Mouse (Mus musculus) MEL (cell line): Measurements from ENCODE around the gene Nlgn1.

Source experiments
- CTCF ChIP-seq, 3 experiments: IDR thresholded peaks in 2 of 3; conservative IDR thresholded peaks in 1 of 3; 2 replicates each; pipeline ENCODE4 v1.5.1; 2011 to 2012; ENCODE audit warnings: low read length in 3 of 3, low read depth in 2 of 3, mild to moderate bottlenecking in 2 of 3, improper control_type of control experiment in 1 of 3, inconsistent platforms in 1 of 3, mixed read lengths in 1 of 3, moderate library complexity in 1 of 3; ENCODE audit not compliant: control insufficient read depth in 1 of 3, insufficient read depth in 1 of 3, poor library complexity in 1 of 3, severe bottlenecking in 1 of 3
- ELF1 ChIP-seq: IDR thresholded peaks from 2 replicates; pipeline ENCODE4 v1.6.1; 2014; ENCODE audit warnings: low read depth, mild to moderate bottlenecking, inconsistent platforms, low read length, improper control_type of control experiment, moderate library complexity
- EP300 ChIP-seq, 2 experiments: IDR thresholded peaks; 2 replicates each; pipeline ENCODE4 v1.6.1; 2011; ENCODE audit warnings: improper control_type of control experiment in 2 of 2, low read length in 2 of 2, low read depth in 1 of 2, mild to moderate bottlenecking in 1 of 2
- KAT2A ChIP-seq: conservative IDR thresholded peaks from 2 replicates; pipeline ENCODE4 v1.6.1; 2012; ENCODE audit warnings: low read depth, low read length, improper control_type of control experiment, inconsistent platforms
- MAZ ChIP-seq: IDR thresholded peaks from 2 replicates; pipeline ENCODE4 v1.6.1; 2012; ENCODE audit warnings: low read depth, mild to moderate bottlenecking, inconsistent platforms, low read length, improper control_type of control experiment
- POLR2A ChIP-seq, 2 experiments: IDR thresholded peaks; 2 replicates each; pipeline ENCODE4 v1.6.1; 2011 to 2012; ENCODE audit warnings: low read length in 2 of 2, mild to moderate bottlenecking in 2 of 2, control low read depth in 1 of 2, improper control_type of control experiment in 1 of 2, low read depth in 1 of 2, moderate library complexity in 1 of 2; ENCODE audit not compliant: control insufficient read depth in 1 of 2, insufficient read depth in 1 of 2, poor library complexity in 1 of 2
- SIN3A ChIP-seq: IDR thresholded peaks from 2 replicates; pipeline ENCODE4 v1.6.1; 2012; ENCODE audit warnings: low read length, improper control_type of control experiment, inconsistent platforms
- USF2 ChIP-seq, 2 experiments: IDR thresholded peaks; 2 replicates each; pipeline ENCODE4 v1.6.1; 2011 to 2012; ENCODE audit warnings: improper control_type of control experiment in 2 of 2, low read length in 2 of 2, borderline replicate concordance in 1 of 2, inconsistent platforms in 1 of 2, low read depth in 1 of 2, mild to moderate bottlenecking in 1 of 2; ENCODE audit not compliant: insufficient read depth in 1 of 2
- ZC3H11A ChIP-seq: IDR thresholded peaks from 2 replicates; pipeline ENCODE4 v1.6.1; 2012; ENCODE audit warnings: low read depth, mild to moderate bottlenecking, inconsistent platforms, low read length, improper control_type of control experiment
- ZNF384 ChIP-seq: IDR thresholded peaks from 2 replicates; pipeline ENCODE4 v1.6.1; 2012; ENCODE audit warnings: low read depth, mild to moderate bottlenecking, inconsistent platforms, low read length, improper control_type of control experiment

DNA sequence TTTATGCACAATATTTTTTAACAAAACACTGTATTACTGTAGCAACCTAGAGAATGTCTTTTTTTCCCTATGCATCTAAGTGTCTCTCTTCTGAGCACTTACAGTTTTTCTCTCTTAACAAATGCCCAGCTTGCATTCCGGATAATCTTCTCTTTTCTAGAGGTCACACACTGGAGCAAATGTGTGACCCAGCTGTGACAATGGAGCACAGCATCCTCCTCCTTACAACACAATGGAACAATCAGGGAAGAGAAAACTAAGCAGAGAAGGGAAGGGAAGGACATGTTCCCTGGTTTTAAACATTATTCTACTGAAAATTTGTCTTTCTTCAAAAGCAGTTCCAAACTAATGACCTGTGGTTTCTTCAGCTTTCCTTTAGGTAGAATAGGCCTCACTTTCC, 879.9 kb downstream of the Nlgn1 start:
- no peak for TF ChIP-seq CTCF (IDR thresholded peaks at IDR 0.05 in 2 of 3, conservative IDR thresholded peaks at IDR 0.05 in 1 of 3; ENCODE audit: control insufficient read depth in 1 of 3, insufficient read depth in 1 of 3, low read depth in 2 of 3, low read length in 3 of 3, poor library complexity in 1 of 3, severe bottlenecking in 1 of 3)
- TF ChIP-seq KAT2A, result no peak
- TF ChIP-seq ELF1, result no peak
- no peak for TF ChIP-seq POLR2A (IDR thresholded peaks at IDR 0.05; ENCODE audit: control insufficient read depth in 1 of 2, insufficient read depth in 1 of 2, low read depth in 1 of 2, low read length in 2 of 2, poor library complexity in 1 of 2)
- no peak for TF ChIP-seq ZC3H11A
- TF ChIP-seq SIN3A, result no peak
- TF ChIP-seq ZNF384, result no peak
- TF ChIP-seq MAZ, result no peak
- TF ChIP-seq EP300 (IDR thresholded peaks at IDR 0.05; ENCODE audit: low read depth in 1 of 2, low read length in 2 of 2), result no peak
- no peak for TF ChIP-seq USF2 (IDR thresholded peaks at IDR 0.05; ENCODE audit: borderline replicate concordance in 1 of 2, insufficient read depth in 1 of 2, low read depth in 1 of 2, low read length in 2 of 2)
